Mouse (Mus musculus) liver, adult 2 months (tissue): Measurements from ENCODE around the gene Erv3.

Experiments
- CTCF ChIP-seq: fragments of 200-500 bp; IDR thresholded peaks from 2 replicates; pipeline ENCODE4 v1.5.1; 2011; ENCODE audit warnings: low read depth, low read length, control low read depth
- POLR2A ChIP-seq: fragments of 200-500 bp; IDR thresholded peaks from 2 replicates; pipeline ENCODE4 v1.6.1; 2011; ENCODE audit warnings: low read length, control low read depth; ENCODE audit not compliant: insufficient read depth; ENCODE audit errors: extremely low read depth

DNA sequence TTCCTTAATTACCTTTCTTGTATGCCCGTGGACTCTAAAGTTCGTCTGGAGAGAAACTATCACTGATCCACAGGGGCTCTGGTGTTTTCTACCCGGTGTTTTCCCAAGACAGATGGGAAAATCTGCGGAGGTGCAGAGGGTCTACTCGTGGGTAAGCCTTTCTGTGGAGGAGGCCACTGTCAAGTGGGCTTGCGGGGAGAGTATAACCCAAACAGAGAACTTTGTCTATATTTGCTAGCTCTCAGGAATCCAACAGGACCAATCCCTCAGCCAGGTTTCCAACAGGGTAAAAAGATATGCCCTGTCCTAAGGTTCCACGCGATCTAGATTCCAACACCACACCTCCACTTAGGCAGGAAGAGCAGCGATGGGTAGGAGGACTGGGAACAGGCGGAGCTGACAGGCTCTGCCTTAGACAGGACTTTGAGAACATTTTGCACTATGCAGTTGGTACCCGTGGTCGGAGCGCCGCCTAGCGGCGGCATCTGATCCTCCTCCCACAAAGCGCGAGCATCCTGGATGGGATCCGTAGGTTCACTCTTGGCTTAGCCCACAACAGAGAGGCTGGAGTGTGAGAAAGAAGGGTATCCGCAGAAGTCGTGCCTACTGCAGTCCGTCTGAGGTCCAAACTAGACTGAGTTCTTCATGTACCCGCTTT, 46.9 kb downstream of the Erv3 start:
- TF ChIP-seq CTCF (peak; percentile 87), POLR2A (no peak)
